ENCODE assay signal across 10 mouse cellular contexts in the genomic region with DNA sequence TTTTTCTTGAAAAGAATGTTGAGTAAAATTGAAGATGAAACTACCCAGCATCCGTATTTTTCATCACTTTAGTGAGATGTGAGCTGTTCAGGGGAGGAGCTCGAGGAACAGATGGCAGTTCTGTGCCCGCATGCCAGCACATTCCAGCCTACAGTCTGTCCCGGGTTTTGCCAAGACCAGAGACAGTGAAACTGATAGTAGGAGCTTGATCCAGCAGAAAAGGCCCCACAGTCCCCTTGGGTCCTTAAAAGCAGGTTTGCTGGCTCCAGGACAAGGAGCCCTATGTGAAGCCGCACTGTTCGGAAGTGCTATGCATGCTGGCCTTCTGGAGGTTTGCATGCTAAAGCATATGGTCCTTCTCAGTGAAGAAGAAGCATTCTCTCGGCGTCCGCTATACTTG.
DNase-seq lines count a peak whose midpoint lies in the region; ATAC-seq lines count a peak whose summit lies in the region.
"Had no signal": no experiment of that assay in that cellular context is flagged by ENCODE, and none has a peak within 500 bp of the region (broad histone marks: within the 10 kb centered on the region; RNA-seq: fewer than 3 reads in every experiment).

No protein-coding gene starts in this region.

- WGBS in hindbrain, embryonic 15.5 days = 70% methylated on average over 9 of the region's 9 CpGs
- WGBS in hindbrain, embryonic 10.5 days = 82% methylated on average over 9 of the region's 9 CpGs
- 56% methylated on average over 9 of the region's 9 CpGs for WGBS in forebrain, embryonic 16.5 days

- no peaks in the 10 kb centered on the region for H3K9me3 ChIP-seq in hindbrain, embryonic 15.5 days
- H3K9me3 ChIP-seq in hindbrain, embryonic 10.5 days = no peaks in the 10 kb centered on the region
- H3K9me3 ChIP-seq in forebrain, embryonic 16.5 days (ENCODE audit: control insufficient read depth, low read length) = no peaks in the 10 kb centered on the region
- H3K9me3 ChIP-seq: lung, embryonic 15.5 days had no signal

- no peaks in the 10 kb centered on the region for H3K4me1 ChIP-seq in hindbrain, embryonic 15.5 days (replicated peaks)
- no peaks in the 10 kb centered on the region for H3K4me1 ChIP-seq in hindbrain, embryonic 10.5 days (replicated peaks)
- 0 out of 2 replicates have a peak, but pooled peaks cover 3% of the 10 kb centered on the region for H3K4me1 ChIP-seq in forebrain, embryonic 16.5 days (replicated peaks; ENCODE audit: control insufficient read depth, insufficient read depth, low read length)
- H3K4me1 ChIP-seq: lung, embryonic 15.5 days had no signal

- H3K4me3 ChIP-seq in hindbrain, embryonic 15.5 days = no peak overlapping the region
- no peak overlapping the region for H3K4me3 ChIP-seq in hindbrain, embryonic 10.5 days
- no peak overlapping the region for H3K4me3 ChIP-seq in forebrain, embryonic 16.5 days (replicated peaks; ENCODE audit: low read length)
- H3K4me3 ChIP-seq: lung, embryonic 15.5 days had no signal

- ATAC-seq in hindbrain, embryonic 15.5 days (ENCODE audit: low FRiP score, low read depth) = peak; percentile 85
- peak; percentile 93 for ATAC-seq in forebrain, embryonic 16.5 days

- no peaks in the 10 kb centered on the region for H3K36me3 ChIP-seq in hindbrain, embryonic 15.5 days
- no peaks in the 10 kb centered on the region for H3K36me3 ChIP-seq in hindbrain, embryonic 10.5 days
- H3K36me3 ChIP-seq in forebrain, embryonic 16.5 days (ENCODE audit: control insufficient read depth, insufficient read depth) = no peaks in the 10 kb centered on the region
- H3K36me3 ChIP-seq: lung, embryonic 15.5 days had no signal

- H3K27ac ChIP-seq in hindbrain, embryonic 15.5 days (replicated peaks) = no peak overlapping the region
- H3K27ac ChIP-seq in hindbrain, embryonic 10.5 days = no peak overlapping the region
- peak overlapping the region; percentile 71; the same call in 1 of the 2 replicates for H3K27ac ChIP-seq in forebrain, embryonic 16.5 days (ENCODE audit: low read length)
- H3K27ac ChIP-seq: lung, embryonic 15.5 days had no signal

- no peak overlapping the region for H3K4me2 ChIP-seq in hindbrain, embryonic 15.5 days
- peak overlapping the region; percentile 19; the same call in 1 of the 2 replicates for H3K4me2 ChIP-seq in forebrain, embryonic 16.5 days (ENCODE audit: low read length)
- H3K4me2 ChIP-seq: lung, embryonic 15.5 days had no signal

- H3K27me3 ChIP-seq in hindbrain, embryonic 15.5 days = no peaks in the 10 kb centered on the region
- H3K27me3 ChIP-seq in hindbrain, embryonic 10.5 days (ENCODE audit: insufficient read depth, poor library complexity, severe bottlenecking) = no peaks in the 10 kb centered on the region
- no peaks in the 10 kb centered on the region for H3K27me3 ChIP-seq in forebrain, embryonic 16.5 days (replicated peaks; ENCODE audit: control insufficient read depth, insufficient read depth, low read length)
- H3K27me3 ChIP-seq: lung, embryonic 15.5 days had no signal

- no peak for DNase-seq in hindbrain, embryonic 10.5 days (ENCODE audit: low spot score)
- DNase-seq in layer of hippocampus, postnatal 36 days = peak; percentile 73 to 81
- peak; percentile 39 for DNase-seq in right cerebral cortex, postnatal 4 days
- no peak for DNase-seq in MN1 (ENCODE audit: low spot score)
- no peak for DNase-seq in yolk sac, embryonic 10.5 days (ENCODE audit: low spot score)
- DNase-seq in natural killer cell, adult 2 months (ENCODE audit: low spot score in 2 of 2) = no peak
- DNase-seq: kidney, adult 9 months had no signal

- H3K9ac ChIP-seq in hindbrain, embryonic 15.5 days = no peak overlapping the region
- no peak overlapping the region for H3K9ac ChIP-seq in forebrain, embryonic 16.5 days (replicated peaks; ENCODE audit: low read depth, low read length)
- H3K9ac ChIP-seq: lung, embryonic 15.5 days had no signal

Comparison
In these comparisons a context has a peak if more than half of its experiments do, and no peak if none do; other contexts are left out.
1. DNase-seq: peak in layer of hippocampus, postnatal 36 days (2 of 2) and right cerebral cortex, postnatal 4 days (single experiment); none in hindbrain, embryonic 10.5 days (single experiment), MN1 (single experiment), yolk sac, embryonic 10.5 days (single experiment) and natural killer cell, adult 2 months (0 of 2).